Mouse (Mus musculus): ENCODE data around the gene Sp7. TPM values are rescaled to one million over a fixed set of nuclear protein-coding genes. Genes with fewer than 3 reads are reported as not detected.

Gene Sp7
- total and polyA plus RNA-seq, 3 experiments = not detected

DNA sequence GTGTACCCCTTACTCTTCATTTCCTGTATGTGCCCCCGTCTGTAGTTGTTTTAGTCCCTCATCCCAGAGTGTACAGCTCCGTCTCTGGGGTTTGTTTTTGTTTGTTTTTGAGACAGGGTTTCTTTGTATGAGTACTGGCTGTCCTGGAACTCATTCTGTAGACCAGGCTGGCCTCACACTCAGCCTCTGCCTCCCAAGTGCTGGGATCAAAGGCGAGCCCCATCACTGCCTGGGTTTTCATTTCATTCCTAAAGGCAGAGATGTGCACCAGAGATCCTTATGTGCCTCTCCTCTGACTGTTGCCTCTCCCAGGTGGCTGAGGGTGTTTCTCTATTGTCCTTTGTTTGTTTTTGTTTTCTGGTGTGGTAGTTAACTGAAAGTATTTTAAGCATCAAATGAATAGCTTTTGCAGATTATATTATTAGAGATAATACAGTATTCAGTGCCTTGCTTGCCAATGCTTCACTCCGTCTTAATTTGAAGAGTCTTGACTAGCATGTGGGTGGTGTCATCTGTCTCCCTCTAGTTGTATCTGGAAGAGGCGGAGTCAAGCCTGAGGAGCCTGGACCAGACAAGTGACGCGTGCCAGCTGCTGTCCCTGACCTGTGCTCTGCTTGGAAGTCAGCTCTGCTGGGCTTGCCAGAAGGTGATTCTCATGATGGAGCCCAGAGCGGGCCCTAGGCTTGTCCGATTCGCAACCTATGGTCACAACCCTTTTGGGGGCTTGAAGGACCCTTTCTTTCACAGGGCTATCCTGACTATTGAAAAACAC is 56.7 kb downstream of the Sp7 start (continued):
- TF ChIP-seq GABPA (IDR thresholded peaks at IDR 0.05; ENCODE audit: low read depth, low read length) (no peak), RAD21 (IDR thresholded peaks at IDR 0.05; ENCODE audit: low read depth, low read length) (no peak)

DNA sequence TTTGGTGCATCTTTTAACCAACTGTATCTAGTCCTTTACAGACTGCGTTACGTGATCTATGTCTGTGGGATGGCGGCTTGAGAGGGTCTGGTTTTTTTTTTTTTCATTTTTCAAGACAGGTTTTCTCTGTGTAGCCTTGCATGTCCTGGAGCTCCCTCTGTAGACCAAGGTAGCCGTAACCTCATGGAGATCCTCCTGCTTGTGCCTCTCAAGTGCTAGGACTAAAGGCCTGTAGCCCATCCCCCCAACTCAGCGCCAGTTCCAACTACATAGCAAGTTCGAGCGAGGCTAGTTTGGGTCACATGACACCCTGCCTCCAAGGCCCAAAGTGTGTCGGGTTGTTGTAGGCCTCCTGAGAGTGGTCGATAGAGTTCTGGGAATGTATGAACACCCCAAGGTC is 58.3 kb downstream of the Sp7 start:
- Histone ChIP-seq H3K4me3 (ENCODE audit: control insufficient read depth in 1 of 2, insufficient read depth in 1 of 2, low read depth in 2 of 2, low read length in 2 of 2) (no peak overlapping the region), H3K9ac (ENCODE audit: control insufficient read depth, low read depth, low read length, poor library complexity, severe bottlenecking) (no peak overlapping the region), H3K79me2 (ENCODE audit: control insufficient read depth, insufficient read depth, low read length, poor library complexity) (no peaks in the 10 kb centered on the region), H3K36me3 (ENCODE audit: control insufficient read depth in 1 of 2, insufficient read depth in 2 of 2, low read length in 2 of 2) (peaks cover 8 to 41% of the 10 kb centered on the region in 2 experiments), H3K27me3 (ENCODE audit: control insufficient read depth in 1 of 2, insufficient read depth in 2 of 2, low read length in 2 of 2) (no peaks in the 10 kb centered on the region), H3K9me3 (replicated peaks; ENCODE audit: insufficient read depth, low read length) (no peaks in the 10 kb centered on the region), H3K27ac (ENCODE audit: control insufficient read depth, low read depth, low read length) (no peak overlapping the region), H3K4me1 (ENCODE audit: control insufficient read depth in 1 of 2, insufficient read depth in 2 of 2, low read length in 2 of 2) (peaks cover 5% of the 10 kb centered on the region in 2 experiments)
- DNase-seq (ENCODE audit: low read depth, low spot score) = no peak
- no peak for TF ChIP-seq POLR2AphosphoS5 (IDR thresholded peaks at IDR 0.05; ENCODE audit: borderline replicate concordance, low read depth, low read length)
- TF ChIP-seq MAFK (IDR thresholded peaks at IDR 0.05; ENCODE audit: borderline replicate concordance, low read depth, low read length) = no peak
- no peak for TF ChIP-seq GABPA (IDR thresholded peaks at IDR 0.05; ENCODE audit: low read depth, low read length)
- no peak for TF ChIP-seq KAT2A (conservative IDR thresholded peaks at IDR 0.05; ENCODE audit: low read depth, low read length)
- TF ChIP-seq UBTF (IDR thresholded peaks at IDR 0.05; ENCODE audit: borderline replicate concordance, insufficient read depth, low read depth, low read length) = no peak
- no peak for TF ChIP-seq ZKSCAN1 (IDR thresholded peaks at IDR 0.05; ENCODE audit: low read depth, low read length)
- no peak for TF ChIP-seq POLR2AphosphoS2 (IDR thresholded peaks at IDR 0.05; ENCODE audit: low read length)
- no peak for TF ChIP-seq HCFC1 (IDR thresholded peaks at IDR 0.05; ENCODE audit: low read depth, low read length)
- no peak for TF ChIP-seq TBP (IDR thresholded peaks at IDR 0.05; ENCODE audit: low read depth, low read length)
- TF ChIP-seq POLR2A (IDR thresholded peaks at IDR 0.05; ENCODE audit: control insufficient read depth in 1 of 2, insufficient read depth in 1 of 2, low read depth in 1 of 2, low read length in 2 of 2, poor library complexity in 1 of 2) = no peak
- TF ChIP-seq BHLHE40 (IDR thresholded peaks at IDR 0.05; ENCODE audit: borderline replicate concordance, low read depth, low read length) = no peak
- TF ChIP-seq TCF12 (IDR thresholded peaks at IDR 0.05; ENCODE audit: low read depth, low read length) = no peak
- TF ChIP-seq NELFE (IDR thresholded peaks at IDR 0.05; ENCODE audit: low read depth, low read length) = no peak
- no peak for TF ChIP-seq RCOR1 (IDR thresholded peaks at IDR 0.05; ENCODE audit: low read depth, low read length)
- TF ChIP-seq TAL1 (IDR thresholded peaks at IDR 0.05; ENCODE audit: low read length) = no peak
- no peak; a peak in 1 of 6 replicates for TF ChIP-seq CTCF (IDR thresholded peaks at IDR 0.05 in 2 of 3, conservative IDR thresholded peaks at IDR 0.05 in 1 of 3; ENCODE audit: control insufficient read depth in 1 of 3, insufficient read depth in 1 of 3, low read depth in 2 of 3, low read length in 3 of 3, poor library complexity in 1 of 3, severe bottlenecking in 1 of 3)

Other genes starting within 250 kb of the Sp7 start
- 26.5 and 29.3 TPM in 2 replicates for gene Spryd3, start 230.9 kb downstream of the Sp7 start, total RNA-seq (2012; rRNA removed)
- 10 to 100 TPM in 1 of 2 experiments, not detected in 1; 35.4 TPM for gene Spryd3, start 230.9 kb downstream of the Sp7 start, polyA plus RNA-seq (2012; ENCODE audit: insufficient read depth in 1 of 2, insufficient read length in 2 of 2, low read depth in 1 of 2, low replicate concordance in 2 of 2, missing spikeins in 1 of 2)
- gene Igfbp6, start 222.8 kb downstream of the Sp7 start, total RNA-seq (2012; rRNA removed) = 0.65 and 1.1 TPM in 2 replicates
- 1 to 10 TPM in 1 of 2 experiments, not detected in 1; 1.8 TPM for gene Igfbp6, start 222.8 kb downstream of the Sp7 start, polyA plus RNA-seq (2012; ENCODE audit: insufficient read depth in 1 of 2, insufficient read length in 2 of 2, low read depth in 1 of 2, low replicate concordance in 2 of 2, missing spikeins in 1 of 2)
- gene Soat2, start 216.7 kb downstream of the Sp7 start, total RNA-seq (2012; rRNA removed) = 20.0 and 31.0 TPM in 2 replicates
- 10 to 100 TPM in 1 of 2 experiments, not detected in 1; 44.8 TPM for gene Soat2, start 216.7 kb downstream of the Sp7 start, polyA plus RNA-seq (2012; ENCODE audit: insufficient read depth in 1 of 2, insufficient read length in 2 of 2, low read depth in 1 of 2, low replicate concordance in 2 of 2, missing spikeins in 1 of 2)
- gene Zfp740, start 163.9 kb downstream of the Sp7 start, total RNA-seq (2012; rRNA removed) = 39.9 and 40.5 TPM in 2 replicates
- 10 to 100 TPM in 1 of 2 experiments, not detected in 1; 50.1 TPM for gene Zfp740, start 163.9 kb downstream of the Sp7 start, polyA plus RNA-seq (2012; ENCODE audit: insufficient read depth in 1 of 2, insufficient read length in 2 of 2, low read depth in 1 of 2, low replicate concordance in 2 of 2, missing spikeins in 1 of 2)
- gene Csad, start 162.5 kb downstream of the Sp7 start, total RNA-seq (2012; rRNA removed) = 4.1 and 5.3 TPM in 2 replicates
- 10 to 100 TPM in 1 of 2 experiments, not detected in 1; 10.5 TPM for gene Csad, start 162.5 kb downstream of the Sp7 start, polyA plus RNA-seq (2012; ENCODE audit: insufficient read depth in 1 of 2, insufficient read length in 2 of 2, low read depth in 1 of 2, low replicate concordance in 2 of 2, missing spikeins in 1 of 2)
- gene Itgb7, start 135.2 kb downstream of the Sp7 start, total RNA-seq (2012; rRNA removed) = 7.4 TPM in 2 replicates
- 10 to 100 TPM in 1 of 2 experiments, not detected in 1; 15.2 TPM for gene Itgb7, start 135.2 kb downstream of the Sp7 start, polyA plus RNA-seq (2012; ENCODE audit: insufficient read depth in 1 of 2, insufficient read length in 2 of 2, low read depth in 1 of 2, low replicate concordance in 2 of 2, missing spikeins in 1 of 2)
- gene Rarg, start 109.7 kb downstream of the Sp7 start, total RNA-seq (2012; rRNA removed) = 0.39 and 0.59 TPM in 2 replicates
- 1 to 10 TPM in 1 of 2 experiments, not detected in 1; 5.8 TPM for gene Rarg, start 109.7 kb downstream of the Sp7 start, polyA plus RNA-seq (2012; ENCODE audit: insufficient read depth in 1 of 2, insufficient read length in 2 of 2, low read depth in 1 of 2, low replicate concordance in 2 of 2, missing spikeins in 1 of 2)
- not detected in 2 replicates for gene Gm9918, start 96.6 kb downstream of the Sp7 start, total RNA-seq (2012; rRNA removed)
- under 1 TPM in 1 of 2 experiments, not detected in 1; 0.04 TPM for gene Gm9918, start 96.6 kb downstream of the Sp7 start, polyA plus RNA-seq (2012; ENCODE audit: insufficient read depth in 1 of 2, insufficient read length in 2 of 2, low read depth in 1 of 2, low replicate concordance in 2 of 2, missing spikeins in 1 of 2)
- 49.7 and 56.3 TPM in 2 replicates for gene Mfsd5, start 87.7 kb downstream of the Sp7 start, total RNA-seq (2012; rRNA removed)
- 100 to 1,000 TPM in 1 of 2 experiments, 10 to 100 TPM in 1; 83.6 to 115 TPM for gene Mfsd5, start 87.7 kb downstream of the Sp7 start, polyA plus RNA-seq (2012; ENCODE audit: insufficient read depth in 1 of 2, insufficient read length in 2 of 2, low read depth in 1 of 2, low replicate concordance in 2 of 2, missing spikeins in 1 of 2)
- 49.8 and 52.5 TPM in 2 replicates for gene Espl1, start 70.9 kb downstream of the Sp7 start, total RNA-seq (2012; rRNA removed)
- 100 to 1,000 TPM in 1 of 2 experiments, 10 to 100 TPM in 1; 94.1 to 142 TPM for gene Espl1, start 70.9 kb downstream of the Sp7 start, polyA plus RNA-seq (2012; ENCODE audit: insufficient read depth in 1 of 2, insufficient read length in 2 of 2, low read depth in 1 of 2, low replicate concordance in 2 of 2, missing spikeins in 1 of 2)
- 290 and 302 TPM in 2 replicates for gene Pfdn5, start 41.1 kb downstream of the Sp7 start, total RNA-seq (2012; rRNA removed)
- 1,000 to 10,000 TPM in 1 of 2 experiments, 100 to 1,000 TPM in 1; 465 to 7,439 TPM for gene Pfdn5, start 41.1 kb downstream of the Sp7 start, polyA plus RNA-seq (2012; ENCODE audit: insufficient read depth in 1 of 2, insufficient read length in 2 of 2, low read depth in 1 of 2, low replicate concordance in 2 of 2, missing spikeins in 1 of 2)
- 126 and 140 TPM in 2 replicates for gene Myg1, start 35.5 kb downstream of the Sp7 start, total RNA-seq (2012; rRNA removed)
- gene Myg1, start 35.5 kb downstream of the Sp7 start, polyA plus RNA-seq (2012; ENCODE audit: insufficient read depth in 1 of 2, insufficient read length in 2 of 2, low read depth in 1 of 2, low replicate concordance in 2 of 2, missing spikeins in 1 of 2) = 100 to 1,000 TPM; 135 to 292 TPM
- 48.7 and 61.5 TPM in 2 replicates for gene Aaas, start 16.4 kb downstream of the Sp7 start, total RNA-seq (2012; rRNA removed)
- gene Aaas, start 16.4 kb downstream of the Sp7 start, polyA plus RNA-seq (2012; ENCODE audit: insufficient read depth in 1 of 2, insufficient read length in 2 of 2, low read depth in 1 of 2, low replicate concordance in 2 of 2, missing spikeins in 1 of 2) = 100 to 1,000 TPM in 1 of 2 experiments, not detected in 1; 205 TPM
- 16.3 and 22.0 TPM in 2 replicates for gene Sp1, start 39.0 kb upstream of the Sp7 start, total RNA-seq (2012; rRNA removed)
- 10 to 100 TPM; 47.2 to 92.3 TPM for gene Sp1, start 39.0 kb upstream of the Sp7 start, polyA plus RNA-seq (2012; ENCODE audit: insufficient read depth in 1 of 2, insufficient read length in 2 of 2, low read depth in 1 of 2, low replicate concordance in 2 of 2, missing spikeins in 1 of 2)
- 6.9 and 8.0 TPM in 2 replicates for gene Amhr2, start 78.2 kb upstream of the Sp7 start, total RNA-seq (2012; rRNA removed)
- 10 to 100 TPM in 1 of 2 experiments, not detected in 1; 22.7 TPM for gene Amhr2, start 78.2 kb upstream of the Sp7 start, polyA plus RNA-seq (2012; ENCODE audit: insufficient read depth in 1 of 2, insufficient read length in 2 of 2, low read depth in 1 of 2, low replicate concordance in 2 of 2, missing spikeins in 1 of 2)
- gene Prr13, start 91.8 kb upstream of the Sp7 start, total RNA-seq (2012; rRNA removed) = 15.2 and 17.3 TPM in 2 replicates
- gene Prr13, start 91.8 kb upstream of the Sp7 start, polyA plus RNA-seq (2012; ENCODE audit: insufficient read depth in 1 of 2, insufficient read length in 2 of 2, low read depth in 1 of 2, low replicate concordance in 2 of 2, missing spikeins in 1 of 2) = 10 to 100 TPM in 1 of 2 experiments, not detected in 1; 73.3 TPM
- 359 and 427 TPM in 2 replicates for gene Pcbp2, start 103.4 kb upstream of the Sp7 start, total RNA-seq (2012; rRNA removed)
- 1,000 to 10,000 TPM in 1 of 2 experiments, 100 to 1,000 TPM in 1; 977 to 2,091 TPM for gene Pcbp2, start 103.4 kb upstream of the Sp7 start, polyA plus RNA-seq (2012; ENCODE audit: insufficient read depth in 1 of 2, insufficient read length in 2 of 2, low read depth in 1 of 2, low replicate concordance in 2 of 2, missing spikeins in 1 of 2)
- not detected in 2 replicates for gene Gm10337, start 136.5 kb upstream of the Sp7 start, total RNA-seq (2012; rRNA removed)
- gene Gm10337, start 136.5 kb upstream of the Sp7 start, polyA plus RNA-seq (2012; ENCODE audit: insufficient read depth in 1 of 2, insufficient read length in 2 of 2, low read depth in 1 of 2, low replicate concordance in 2 of 2, missing spikeins in 1 of 2) = not detected
- 1.7 and 2.0 TPM in 2 replicates for gene Map3k12, start 149.9 kb upstream of the Sp7 start, total RNA-seq (2012; rRNA removed)
- 1 to 10 TPM in 1 of 2 experiments, not detected in 1; 2.8 TPM for gene Map3k12, start 149.9 kb upstream of the Sp7 start, polyA plus RNA-seq (2012; ENCODE audit: insufficient read depth in 1 of 2, insufficient read length in 2 of 2, low read depth in 1 of 2, low replicate concordance in 2 of 2, missing spikeins in 1 of 2)
- 135 and 155 TPM in 2 replicates for gene Tarbp2, start 151.0 kb upstream of the Sp7 start, total RNA-seq (2012; rRNA removed)
- 100 to 1,000 TPM in 1 of 2 experiments, not detected in 1; 182 TPM for gene Tarbp2, start 151.0 kb upstream of the Sp7 start, polyA plus RNA-seq (2012; ENCODE audit: insufficient read depth in 1 of 2, insufficient read length in 2 of 2, low read depth in 1 of 2, low replicate concordance in 2 of 2, missing spikeins in 1 of 2)
- gene Npff, start 157.8 kb upstream of the Sp7 start, total RNA-seq (2012; rRNA removed) = 0.85 and 1.8 TPM in 2 replicates
- gene Npff, start 157.8 kb upstream of the Sp7 start, polyA plus RNA-seq (2012; ENCODE audit: insufficient read depth in 1 of 2, insufficient read length in 2 of 2, low read depth in 1 of 2, low replicate concordance in 2 of 2, missing spikeins in 1 of 2) = 1 to 10 TPM in 1 of 2 experiments, not detected in 1; 5.5 TPM

Data from MEL (cell line).